Mouse (Mus musculus): ENCODE data around the gene Vmn2r11.
"Not testable (repeated sequence)": the region's sequence is repeated elsewhere in the genome, so short reads cannot be mapped to it uniquely, and the experiment has no call there.

- TF ChIP-seq CTCF, EP300 (IDR thresholded peaks at IDR 0.05): not testable (repeated sequence)
Observed at GRCm38 (mm10) chr5:109059469-109059868, at the start of gene Vmn2r11.
